ENCODE assay signal across 12 mouse cellular contexts in genomic region chr5:135780331-135780730, GRCm38 (mm10). TPM values are rescaled to one million over a fixed set of nuclear protein-coding genes. Genes with fewer than 3 reads are reported as not detected.
A peak's percentile ranks its signal among the peaks of the same experiment; 100 is the strongest.
DNase-seq lines count a peak whose midpoint lies in the region; ATAC-seq and TF ChIP-seq lines count a peak whose summit lies in the region.
"Had no signal": no experiment of that assay in that cellular context is flagged by ENCODE, and none has a peak within 500 bp of the region (broad histone marks: within the 10 kb centered on the region; RNA-seq: fewer than 3 reads in every experiment).

No protein-coding gene starts in this region.

- 61% methylated on average over 8 of the region's 8 CpGs for WGBS in cerebellum, adult 2 months
- WGBS in limb, embryonic 13.5 days = 89% methylated on average over 8 of the region's 8 CpGs
- 90% methylated on average over 8 of the region's 8 CpGs for WGBS in limb, embryonic 10.5 days
- WGBS in hindbrain, embryonic 13.5 days = 78% methylated on average over 8 of the region's 8 CpGs
- WGBS in midbrain, embryonic 14.5 days = 78% methylated on average over 8 of the region's 8 CpGs

- peaks cover 46% of the 10 kb centered on the region for H3K36me3 ChIP-seq in limb, embryonic 13.5 days
- peaks cover 51% of the 10 kb centered on the region for H3K36me3 ChIP-seq in limb, embryonic 10.5 days
- H3K36me3 ChIP-seq in hindbrain, embryonic 13.5 days = peaks cover 39% of the 10 kb centered on the region
- peaks cover 36% of the 10 kb centered on the region for H3K36me3 ChIP-seq in midbrain, embryonic 14.5 days (ENCODE audit: control insufficient read depth, insufficient read depth, low read length)

- no peak for DNase-seq in cerebellum, adult 2 months
- no peak for DNase-seq in cerebellum, adult 11-12 months
- DNase-seq in limb, embryonic 10.5 days (ENCODE audit: low spot score) = no peak
- no peak for DNase-seq in midbrain, embryonic 14.5 days
- no peak for DNase-seq in spleen, postnatal 10 days (ENCODE audit: low spot score in 2 of 2)
- DNase-seq in thymus, postnatal 36 days = no peak
- DNase-seq: adrenal gland, postnatal 14 days; retina, postnatal 1 day; thymus, postnatal 4 days had no signal

- H3K4me2 ChIP-seq in limb, embryonic 13.5 days (replicated peaks) = peak overlapping the region; percentile 92; the same call in 1 of the 2 replicates
- H3K4me2 ChIP-seq in hindbrain, embryonic 13.5 days = 0 out of 2 replicates have a peak overlapping the region, but pooled peaks have one; percentile 17
- peak overlapping the region; percentile 66; the same call in 1 of the 2 replicates for H3K4me2 ChIP-seq in midbrain, embryonic 14.5 days (ENCODE audit: low read length)

- H3K4me1 ChIP-seq in cerebellum, adult 2 months (ENCODE audit: control insufficient read depth, insufficient read depth, low read length) = peaks cover 11% of the 10 kb centered on the region; the same call in 1 of the 2 replicates
- H3K4me1 ChIP-seq in limb, embryonic 13.5 days = peaks cover 26% of the 10 kb centered on the region
- peaks cover 22% of the 10 kb centered on the region for H3K4me1 ChIP-seq in limb, embryonic 10.5 days
- peaks cover 33% of the 10 kb centered on the region for H3K4me1 ChIP-seq in hindbrain, embryonic 13.5 days (replicated peaks)
- peaks cover 18% of the 10 kb centered on the region for H3K4me1 ChIP-seq in midbrain, embryonic 14.5 days (ENCODE audit: control insufficient read depth, insufficient read depth, low read length)

- H3K27me3 ChIP-seq in cerebellum, adult 2 months (ENCODE audit: control insufficient read depth, insufficient read depth, low read length) = no peaks in the 10 kb centered on the region
- no peaks in the 10 kb centered on the region for H3K27me3 ChIP-seq in limb, embryonic 13.5 days
- no peaks in the 10 kb centered on the region for H3K27me3 ChIP-seq in limb, embryonic 10.5 days (ENCODE audit: low read depth, poor library complexity, severe bottlenecking)
- H3K27me3 ChIP-seq in hindbrain, embryonic 13.5 days = no peaks in the 10 kb centered on the region
- H3K27me3 ChIP-seq in midbrain, embryonic 14.5 days (ENCODE audit: control insufficient read depth, insufficient read depth, low read length) = no peaks in the 10 kb centered on the region

- no peak overlapping the region for H3K27ac ChIP-seq in cerebellum, adult 2 months (ENCODE audit: insufficient read depth, low read length)
- H3K27ac ChIP-seq in limb, embryonic 13.5 days = no peak overlapping the region
- no peak overlapping the region for H3K27ac ChIP-seq in limb, embryonic 10.5 days
- H3K27ac ChIP-seq in hindbrain, embryonic 13.5 days = no peak overlapping the region
- no peak overlapping the region for H3K27ac ChIP-seq in midbrain, embryonic 14.5 days (replicated peaks; ENCODE audit: low read depth, low read length)

- TF ChIP-seq POLR2A in cerebellum, adult 2 months (IDR thresholded peaks at IDR 0.05; ENCODE audit: borderline replicate concordance, insufficient read depth, low read length) = no peak

- TF ChIP-seq CTCF in cerebellum, adult 2 months (IDR thresholded peaks at IDR 0.05; ENCODE audit: borderline replicate concordance, insufficient read depth, low read depth, low read length) = no peak

- no peak overlapping the region for H3K9ac ChIP-seq in limb, embryonic 13.5 days
- H3K9ac ChIP-seq in hindbrain, embryonic 13.5 days = peak overlapping the region; percentile 98
- H3K9ac ChIP-seq in midbrain, embryonic 14.5 days (replicated peaks; ENCODE audit: low read length) = no peak overlapping the region

- H3K9me3 ChIP-seq in limb, embryonic 13.5 days = no peaks in the 10 kb centered on the region
- no peaks in the 10 kb centered on the region for H3K9me3 ChIP-seq in limb, embryonic 10.5 days (replicated peaks)
- H3K9me3 ChIP-seq in hindbrain, embryonic 13.5 days = no peaks in the 10 kb centered on the region
- H3K9me3 ChIP-seq in midbrain, embryonic 14.5 days (ENCODE audit: control insufficient read depth, low read length) = no peaks in the 10 kb centered on the region

- peak overlapping the region; percentile 8 for H3K4me3 ChIP-seq in cerebellum, adult 2 months (replicated peaks; ENCODE audit: insufficient read depth, low read depth, low read length)
- no peak overlapping the region for H3K4me3 ChIP-seq in limb, embryonic 13.5 days
- H3K4me3 ChIP-seq in limb, embryonic 10.5 days = no peak overlapping the region; the same call in 1 of the 2 replicates
- no peak overlapping the region; the same call in 1 of the 2 replicates for H3K4me3 ChIP-seq in hindbrain, embryonic 13.5 days
- H3K4me3 ChIP-seq in midbrain, embryonic 14.5 days (replicated peaks; ENCODE audit: low read depth, low read length) = no peak overlapping the region

- ATAC-seq in limb, embryonic 13.5 days (ENCODE audit: low FRiP score, low read depth) = no peak
- no peak for ATAC-seq in hindbrain, embryonic 13.5 days (ENCODE audit: low FRiP score)
- ATAC-seq in midbrain, embryonic 14.5 days (ENCODE audit: low FRiP score, low TSS enrichment) = no peak
- ATAC-seq: lung, postnatal 0 days had no signal

RNA-seq across cellular contexts. Expression of gene Mdh2, which starts 2.1 kb away (rescaled TPM):
- polyA plus RNA-seq in cerebellum, adult 2 months (2012; rRNA removed) = 676 and 703 TPM in 2 replicates
- 449 and 457 TPM in 2 replicates for polyA plus RNA-seq in limb, embryonic 13.5 days (2015; fragmentation: Nextera tagmentation; extraction: Ambion mirVana)
- 600 and 631 TPM in 2 replicates for polyA plus RNA-seq in limb, embryonic 10.5 days (2016; fragmentation: Nextera tagmentation; extraction: Ambion mirVana)
- polyA plus RNA-seq in hindbrain, embryonic 13.5 days (2015; fragmentation: Nextera tagmentation; extraction: Ambion mirVana) = 593 and 594 TPM in 2 replicates
- 573 and 587 TPM in 2 replicates for polyA plus RNA-seq in midbrain, embryonic 14.5 days (2014; fragmentation: Nextera tagmentation; extraction: Ambion mirVana)

RNA-seq across cellular contexts. Expression of gene Styxl1, which starts 2.1 kb away (rescaled TPM):
- 0.26 and 0.62 TPM in 2 replicates for polyA plus RNA-seq in cerebellum, adult 2 months (2012; rRNA removed)
- 0.37 TPM in 1 of 2 replicates, not detected in the other for polyA plus RNA-seq in limb, embryonic 13.5 days (2015; fragmentation: Nextera tagmentation; extraction: Ambion mirVana)
- not detected in 2 replicates for polyA plus RNA-seq in limb, embryonic 10.5 days (2016; fragmentation: Nextera tagmentation; extraction: Ambion mirVana)
- 0.25 and 0.65 TPM in 2 replicates for polyA plus RNA-seq in hindbrain, embryonic 13.5 days (2015; fragmentation: Nextera tagmentation; extraction: Ambion mirVana)
- polyA plus RNA-seq in midbrain, embryonic 14.5 days (2014; fragmentation: Nextera tagmentation; extraction: Ambion mirVana) = 0.23 and 0.63 TPM in 2 replicates

RNA-seq across cellular contexts. Expression of gene Srrm3, which starts 26.4 kb away (rescaled TPM):
- 123 and 131 TPM in 2 replicates for polyA plus RNA-seq in cerebellum, adult 2 months (2012; rRNA removed)
- 0.19 and 0.38 TPM in 2 replicates for polyA plus RNA-seq in limb, embryonic 13.5 days (2015; fragmentation: Nextera tagmentation; extraction: Ambion mirVana)
- not detected in 2 replicates for polyA plus RNA-seq in limb, embryonic 10.5 days (2016; fragmentation: Nextera tagmentation; extraction: Ambion mirVana)
- 88.0 and 90.6 TPM in 2 replicates for polyA plus RNA-seq in hindbrain, embryonic 13.5 days (2015; fragmentation: Nextera tagmentation; extraction: Ambion mirVana)
- 59.8 and 66.2 TPM in 2 replicates for polyA plus RNA-seq in midbrain, embryonic 14.5 days (2014; fragmentation: Nextera tagmentation; extraction: Ambion mirVana)
- polyA plus RNA-seq: lung, postnatal 0 days had no signal

RNA-seq across cellular contexts. Expression of gene Tmem120a, which starts 36.1 kb away (rescaled TPM):
- polyA plus RNA-seq in cerebellum, adult 2 months (2012; rRNA removed) = 14.8 and 15.6 TPM in 2 replicates
- polyA plus RNA-seq in limb, embryonic 13.5 days (2015; fragmentation: Nextera tagmentation; extraction: Ambion mirVana) = 49.3 and 49.4 TPM in 2 replicates
- polyA plus RNA-seq in limb, embryonic 10.5 days (2016; fragmentation: Nextera tagmentation; extraction: Ambion mirVana) = 54.1 and 62.5 TPM in 2 replicates
- 80.6 and 80.8 TPM in 2 replicates for polyA plus RNA-seq in hindbrain, embryonic 13.5 days (2015; fragmentation: Nextera tagmentation; extraction: Ambion mirVana)
- polyA plus RNA-seq in midbrain, embryonic 14.5 days (2014; fragmentation: Nextera tagmentation; extraction: Ambion mirVana) = 76.8 and 79.8 TPM in 2 replicates

Comparison
In these comparisons a context has a peak if more than half of its experiments do, and no peak if none do; other contexts are left out.
1. H3K4me2 ChIP-seq: peak in every context shown above with its lines; median percentile 92 in limb, embryonic 13.5 days; 66 in midbrain, embryonic 14.5 days; 17 in hindbrain, embryonic 13.5 days.
2. RNA of gene Srrm3, which starts 26.4 kb away (polyA plus RNA-seq): 123 to 131 TPM in cerebellum, adult 2 months, 88.0 to 90.6 TPM in hindbrain, embryonic 13.5 days and 59.8 to 66.2 TPM in midbrain, embryonic 14.5 days; 0.19 to 0.38 TPM in limb, embryonic 13.5 days and not detected in limb, embryonic 10.5 days; every median in the first group is over 10 times any median in the second.